Mouse (Mus musculus) midbrain, postnatal 0 days (tissue): ENCODE measurements at regions not wholly inside any gene's neighbourhood (a gene's known extent, or its start where the extent isn't known, plus 50 kb on each side); places are given as distances from the start of the nearest gene placed in this dataset.

Source experiments
- ATAC-seq: fragments of 200-750 bp; cut with Nextera tagmentation; 2 replicates; pipeline ENCODE4 v1.8.0; 2017; ENCODE audit warnings: moderate number of reproducible peaks, mild to moderate bottlenecking, moderate TSS enrichment, moderate library complexity; ENCODE audit not compliant: low FRiP score
- DNase-seq: peaks from one replicate; pipeline ENCODE4 v3.0.0-alpha.2; 2015; ENCODE audit warnings: low spot score
- H3K27ac ChIP-seq: fragments of 300-500 bp; sonication (generic); 2 replicates; pipeline ENCODE4 v1.5.1; 2014; ENCODE audit warnings: low read depth, mild to moderate bottlenecking, low read length, mixed read lengths
- H3K27me3 ChIP-seq: fragments of 300-500 bp; sonication (generic); 2 replicates; pipeline ENCODE4 v1.6.1; 2014; ENCODE audit warnings: low read length, control low read depth, mixed read lengths; ENCODE audit not compliant: insufficient read depth
- H3K36me3 ChIP-seq: fragments of 300-500 bp; sonication (generic); 2 replicates; pipeline ENCODE4 v1.6.1; 2014; ENCODE audit warnings: low read length, control low read depth, mixed read lengths; ENCODE audit not compliant: insufficient read depth
- H3K4me1 ChIP-seq: fragments of 300-500 bp; sonication (generic); 2 replicates; pipeline ENCODE4 v1.6.1; 2014; ENCODE audit warnings: mild to moderate bottlenecking, control low read depth, antibody characterized with exemption, low read length, mixed read lengths; ENCODE audit not compliant: insufficient read depth
- H3K4me2 ChIP-seq: fragments of 300-500 bp; sonication (generic); 2 replicates; pipeline ENCODE4 v1.6.1; 2014; ENCODE audit warnings: low read depth, mild to moderate bottlenecking, low read length, mixed read lengths; ENCODE audit not compliant: poor library complexity, severe bottlenecking
- H3K4me3 ChIP-seq: fragments of 300-500 bp; sonication (generic); 2 replicates; pipeline ENCODE4 v1.5.1; 2014; ENCODE audit warnings: low read depth, mild to moderate bottlenecking, low read length, moderate library complexity
- H3K9ac ChIP-seq: fragments of 300-500 bp; sonication (generic); replicated peaks from 2 replicates; pipeline ENCODE4 v1.6.1; 2014; ENCODE audit warnings: mild to moderate bottlenecking, low read length, moderate library complexity, mixed read lengths; ENCODE audit not compliant: poor library complexity, severe bottlenecking
- H3K9me3 ChIP-seq: fragments of 300-500 bp; sonication (generic); 2 replicates; pipeline ENCODE4 v1.6.1; 2016; ENCODE audit warnings: low read length, control low read depth
- CTCF ChIP-seq: IDR thresholded peaks from 2 replicates; pipeline ENCODE4 v1.5.1; 2016; ENCODE audit warnings: antibody characterized with exemption, mild to moderate bottlenecking
- WGBS: fragments of 180-500 bp; shearing (Covaris S2); extraction: QIAGEN DNeasy Blood & Tissue Kit; methylation state at CpG from one replicate; pipeline ENCODE4 v1.1.7; 2014; 5-methylcytosine and 5-hydroxymethylcytosine counted together

DNA sequence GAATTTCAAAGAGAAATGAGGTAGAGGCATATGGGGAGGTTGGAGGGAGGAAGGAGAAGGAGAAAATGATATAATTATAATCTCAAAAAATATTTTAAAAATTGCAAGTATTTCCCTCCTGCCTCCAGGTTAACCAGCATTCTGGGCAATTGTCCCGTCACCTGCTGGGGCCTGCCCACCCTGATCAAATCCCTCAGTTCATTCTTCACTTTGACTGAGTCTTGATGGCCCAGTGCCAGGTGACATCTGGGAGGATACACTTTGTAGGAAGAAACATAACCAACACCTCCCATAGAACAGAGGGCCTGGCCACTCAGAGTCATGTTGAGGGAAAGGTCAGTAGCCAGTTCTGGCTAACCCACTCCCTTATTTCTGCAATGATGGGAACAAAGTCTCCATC is 360.8 kb upstream of the Ubash3b start:
- Histone ChIP-seq H3K27me3 (no peaks in the 10 kb centered on the region), H3K27ac (no peak overlapping the region), H3K9ac (no peak overlapping the region), H3K4me2 (no peak overlapping the region), H3K9me3 (no peaks in the 10 kb centered on the region), H3K4me1 (peaks cover 6% of the 10 kb centered on the region), H3K4me3 (no peak overlapping the region), H3K36me3 (no peaks in the 10 kb centered on the region)
- WGBS, result 78% methylated on average over 1 of the region's 1 CpGs
- ATAC-seq (no peak), DNase-seq (peak; percentile 53)
- TF ChIP-seq CTCF, result no peak

GRCm38 (mm10) chr9:41517787-41518186 is 356.3 kb upstream of the Ubash3b start:
- 79% methylated on average over 2 of the region's 2 CpGs for WGBS
- ATAC-seq, result no peak

GRCm38 (mm10) chr9:41517053-41517696 is 355.7 kb upstream of the Ubash3b start:
- Histone ChIP-seq H3K27ac (no peak overlapping the region), H3K4me2 (no peak overlapping the region), H3K27me3 (no peaks in the 10 kb centered on the region), H3K4me1 (no peaks in the 10 kb centered on the region), H3K4me3 (no peak overlapping the region), H3K9ac (no peak overlapping the region), H3K9me3 (no peaks in the 10 kb centered on the region), H3K36me3 (no peaks in the 10 kb centered on the region)
- no peak for TF ChIP-seq CTCF
- 67% methylated on average over 2 of the region's 2 CpGs for WGBS
- ATAC-seq, result no peak
- no peak for DNase-seq

More at GRCm38 (mm10) chr9:41517787-41518186, 356.3 kb upstream of the Ubash3b start:
- no peak for DNase-seq
- H3K27me3 ChIP-seq, result no peaks in the 10 kb centered on the region
- no peaks in the 10 kb centered on the region for H3K4me1 ChIP-seq
- no peak overlapping the region for H3K4me2 ChIP-seq
- H3K9me3 ChIP-seq, result no peaks in the 10 kb centered on the region
- no peak overlapping the region for H3K9ac ChIP-seq
- no peaks in the 10 kb centered on the region for H3K36me3 ChIP-seq
- no peak for TF ChIP-seq CTCF
- no peak overlapping the region for H3K4me3 ChIP-seq
- no peak overlapping the region for H3K27ac ChIP-seq

- Histone ChIP-seq H3K4me1 (no peaks in the 10 kb centered on the region), H3K4me2 (no peak overlapping the region), H3K27me3 (no peaks in the 10 kb centered on the region), H3K27ac (no peak overlapping the region), H3K9me3 (no peaks in the 10 kb centered on the region), H3K36me3 (no peaks in the 10 kb centered on the region), H3K9ac (no peak overlapping the region), H3K4me3 (no peak overlapping the region)
- no peak for TF ChIP-seq CTCF
- DNase-seq, result no peak
- no peak for ATAC-seq
Observed at GRCm38 (mm10) chr9:41515192-41515591, 353.7 kb upstream of the Ubash3b start.

- no peak for TF ChIP-seq CTCF
- ATAC-seq, result no peak
- no peak overlapping the region for H3K4me2 ChIP-seq
- no peak overlapping the region for H3K27ac ChIP-seq
- H3K27me3 ChIP-seq, result no peaks in the 10 kb centered on the region
- no peak overlapping the region for H3K4me3 ChIP-seq
- no peaks in the 10 kb centered on the region for H3K36me3 ChIP-seq
- WGBS, result 46% methylated on average over 1 of the region's 1 CpGs
- H3K4me1 ChIP-seq, result no peaks in the 10 kb centered on the region
- no peaks in the 10 kb centered on the region for H3K9me3 ChIP-seq
- no peak for DNase-seq
- H3K9ac ChIP-seq, result no peak overlapping the region
Observed at GRCm38 (mm10) chr9:41513701-41514100, 352.2 kb upstream of the Ubash3b start.

DNA sequence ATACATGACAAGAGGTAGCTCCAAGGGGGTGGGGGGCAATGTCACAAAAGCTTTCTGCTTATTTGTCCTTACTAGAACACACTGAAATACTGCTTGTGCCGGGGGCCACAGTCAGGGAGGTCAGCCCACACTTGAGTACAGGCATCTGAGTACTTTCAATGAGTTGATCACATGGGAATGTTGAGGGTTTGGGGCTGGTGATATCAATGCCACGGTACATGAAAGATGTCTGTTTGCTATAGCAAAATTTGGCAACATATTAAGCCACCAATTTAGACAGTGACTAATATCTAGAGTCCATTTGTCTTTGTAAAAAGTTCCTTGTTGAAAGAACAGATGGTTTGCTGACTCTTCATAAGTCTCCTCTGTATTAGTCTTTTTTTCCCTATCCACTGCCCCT is 348.1 kb upstream of the Ubash3b start:
- 94% methylated on average over 2 of the region's 2 CpGs for WGBS
- no peak for DNase-seq
- no peaks in the 10 kb centered on the region for H3K9me3 ChIP-seq
- no peak for ATAC-seq
- no peaks in the 10 kb centered on the region; the same call in 1 of the 2 replicates for H3K36me3 ChIP-seq
- H3K4me1 ChIP-seq, result no peaks in the 10 kb centered on the region
- H3K9ac ChIP-seq, result no peak overlapping the region
- H3K27ac ChIP-seq, result no peak overlapping the region
- H3K4me2 ChIP-seq, result no peak overlapping the region
- H3K4me3 ChIP-seq, result no peak overlapping the region
- H3K27me3 ChIP-seq, result no peaks in the 10 kb centered on the region
- no peak for TF ChIP-seq CTCF
